Mouse (Mus musculus) lung, postnatal 0 days (tissue): ENCODE measurements around the gene Svop.

Experiments used
- CTCF ChIP-seq: IDR thresholded peaks from 2 replicates; pipeline ENCODE4 v1.5.1; 2016; ENCODE audit warnings: antibody characterized with exemption, mild to moderate bottlenecking
- EP300 ChIP-seq: IDR thresholded peaks from 2 replicates; pipeline ENCODE4 v1.6.1; 2016; ENCODE audit warnings: antibody characterized with exemption, mild to moderate bottlenecking, control low read depth

- TF ChIP-seq EP300: no peak
- no peak for TF ChIP-seq CTCF
These were observed 9.2 kb upstream of the Svop start for GRCm38 (mm10) chr5:114100390-114101099.
